Mouse (Mus musculus) right cerebral cortex, postnatal 36 days (tissue): ENCODE measurements at regions not wholly inside any gene's neighbourhood (a gene's known extent, or its start where the extent isn't known, plus 50 kb on each side); places are given as distances from the start of the nearest gene placed in this dataset.
A peak's percentile ranks its signal among the peaks of the same experiment; 100 is the strongest.
"Not testable (repeated sequence)": the region's sequence is repeated elsewhere in the genome, so short reads cannot be mapped to it uniquely, and the experiment has no call there.

ENCODE experiments used
- DNase-seq, 2 experiments: peaks; one replicate each; pipeline ENCODE4 v3.0.0; 2022; ENCODE audit warnings: low spot score in 2 of 2, mixed read lengths in 1 of 2

DNA sequence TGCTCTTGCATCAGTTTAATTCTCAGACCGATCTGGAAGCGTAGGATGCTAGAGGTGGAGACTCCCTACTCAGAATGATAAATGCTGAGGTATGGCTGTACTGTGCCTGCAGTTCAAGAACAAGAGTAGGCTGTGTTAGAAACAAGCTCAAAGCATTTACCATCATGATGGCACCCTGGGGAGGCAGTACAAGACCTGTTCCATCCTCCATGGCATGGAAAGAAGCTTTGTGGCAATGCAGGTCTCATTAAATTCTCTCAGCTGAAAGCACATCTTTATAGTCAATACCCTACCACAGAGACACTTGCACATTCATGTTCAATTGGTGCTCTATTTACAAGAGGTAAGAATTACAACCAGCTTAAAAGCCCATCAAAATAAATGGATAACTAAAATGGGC lies 209.5 kb downstream of the Tbl1xr1 start:
- DNase-seq = no peak

- DNase-seq = no peak
Measured at GRCm38 (mm10) chr3:22293466-22293865, 217.0 kb downstream of the Tbl1xr1 start.

DNA sequence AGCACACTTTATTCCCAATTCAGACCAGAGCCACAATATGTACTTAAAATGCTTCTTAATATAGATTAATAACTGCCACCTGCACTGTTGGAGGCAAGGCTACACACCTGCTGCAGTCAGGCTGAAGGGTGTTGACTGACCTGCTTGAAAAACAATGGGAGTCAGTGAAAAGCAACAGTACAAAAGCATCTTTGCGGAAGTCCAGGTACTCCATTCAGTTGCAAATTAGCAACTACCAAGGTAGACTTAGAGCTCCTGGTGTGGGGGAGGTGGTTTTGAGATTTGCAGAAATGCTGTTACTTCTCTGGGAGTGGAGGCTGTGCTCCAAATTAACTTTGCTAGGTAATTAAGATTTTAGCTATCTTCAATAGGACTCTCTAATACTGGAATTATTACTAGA lies 217.6 kb downstream of the Tbl1xr1 start:
- not testable (repeated sequence) for DNase-seq

DNA sequence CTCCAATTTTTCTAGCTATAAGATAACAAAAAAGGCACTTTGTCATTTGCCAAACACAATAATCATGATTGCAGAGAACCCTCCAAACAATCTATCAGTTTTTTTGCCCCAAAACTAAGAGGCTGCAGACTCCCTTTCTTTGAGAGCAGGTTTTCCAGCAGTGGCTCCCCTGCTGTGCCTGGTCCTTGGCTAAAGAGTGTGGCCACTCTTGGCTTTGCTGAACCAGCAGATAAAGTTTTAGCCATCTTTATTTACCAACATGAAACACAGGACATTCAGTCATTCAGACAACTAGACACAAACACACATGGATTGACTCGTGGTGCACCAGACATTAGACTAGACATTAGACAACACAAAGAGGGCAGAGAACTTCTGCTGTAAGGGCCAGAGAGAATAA lies 220.5 kb downstream of the Tbl1xr1 start:
- not testable (repeated sequence) for DNase-seq

DNA sequence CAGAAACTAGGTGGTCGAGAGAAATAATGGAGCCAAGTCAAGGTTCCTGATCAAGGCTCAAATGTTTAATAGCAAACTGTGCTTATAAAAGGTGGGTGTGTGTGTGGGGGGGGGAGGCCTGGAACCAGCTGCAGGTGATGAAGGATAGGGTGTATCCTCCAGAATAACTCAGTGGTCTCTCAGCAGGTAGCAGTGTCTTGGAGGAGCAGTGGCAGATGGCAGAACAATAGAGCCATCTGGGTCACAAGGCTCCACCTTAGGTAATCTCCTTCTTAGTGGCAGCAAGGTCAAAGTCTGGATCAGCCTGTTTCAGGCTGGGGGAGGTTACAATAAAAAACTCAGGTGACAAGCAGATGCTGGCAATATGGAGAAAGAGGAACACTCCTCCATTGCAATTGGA lies 221.4 kb downstream of the Tbl1xr1 start:
- DNase-seq = not testable (repeated sequence)

DNA sequence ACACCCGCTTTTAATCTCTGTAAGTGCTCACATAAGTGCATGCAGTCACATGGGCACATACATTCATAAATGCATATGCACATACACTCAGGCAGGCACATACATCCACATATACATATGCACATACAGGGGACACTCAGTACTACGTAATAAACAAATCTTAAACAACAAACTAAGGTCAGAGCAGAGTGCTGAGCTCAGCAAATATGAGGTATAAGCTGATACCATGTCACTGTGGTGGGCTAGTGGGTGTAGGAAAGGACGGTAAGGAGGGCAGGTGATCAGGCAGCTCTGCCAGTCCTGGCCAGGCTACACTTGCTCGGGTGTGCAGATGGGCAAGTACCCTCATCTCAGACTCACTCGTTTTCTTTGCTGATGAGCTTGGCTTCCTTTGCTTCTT lies 224.1 kb downstream of the Tbl1xr1 start:
- no peak for DNase-seq

DNA sequence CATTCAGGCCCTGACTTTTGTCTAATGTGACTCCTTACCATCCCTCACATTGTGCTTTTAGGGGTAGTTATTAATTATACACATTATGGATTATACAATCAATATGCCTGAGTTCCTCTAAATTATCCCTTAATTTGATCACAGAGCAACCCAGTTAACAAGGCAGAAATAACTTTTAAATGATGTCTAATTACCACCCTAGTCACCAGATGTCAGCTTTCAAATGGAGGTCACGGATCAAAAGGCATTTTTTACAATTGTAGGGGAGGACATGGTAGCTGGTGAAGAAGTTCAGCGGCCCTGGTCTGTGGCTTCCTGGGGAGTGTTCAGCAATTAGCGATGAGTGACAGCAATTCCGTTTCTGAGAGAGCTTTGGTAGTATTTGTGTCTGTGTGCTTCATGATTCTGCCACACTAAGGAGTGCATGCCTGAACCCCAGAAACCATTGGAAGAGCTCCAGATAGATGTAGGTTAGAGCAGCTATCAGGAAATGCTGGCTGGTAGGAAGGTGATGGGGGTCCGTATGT lies 225.6 kb downstream of the Tbl1xr1 start:
- no peak for DNase-seq

DNA sequence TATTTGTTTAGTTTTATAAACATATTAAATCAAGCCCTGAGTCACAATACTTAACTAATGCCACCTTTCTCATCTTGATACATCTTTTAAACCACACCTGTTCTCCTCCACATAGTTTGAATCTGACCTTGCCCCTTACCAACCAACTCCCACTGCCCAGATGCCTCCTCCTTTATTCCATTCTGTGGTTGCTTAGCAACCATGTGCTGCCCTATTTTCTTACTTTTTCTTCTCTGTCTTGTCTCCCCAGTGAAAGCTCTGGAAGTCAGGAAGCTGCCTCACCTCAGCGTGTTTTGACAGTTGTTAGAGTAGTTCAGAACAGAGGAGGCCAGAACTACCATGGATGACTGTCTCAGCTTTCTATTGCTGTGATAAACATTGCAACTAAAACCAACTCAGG lies 227.7 kb downstream of the Tbl1xr1 start:
- DNase-seq = no peak

DNA sequence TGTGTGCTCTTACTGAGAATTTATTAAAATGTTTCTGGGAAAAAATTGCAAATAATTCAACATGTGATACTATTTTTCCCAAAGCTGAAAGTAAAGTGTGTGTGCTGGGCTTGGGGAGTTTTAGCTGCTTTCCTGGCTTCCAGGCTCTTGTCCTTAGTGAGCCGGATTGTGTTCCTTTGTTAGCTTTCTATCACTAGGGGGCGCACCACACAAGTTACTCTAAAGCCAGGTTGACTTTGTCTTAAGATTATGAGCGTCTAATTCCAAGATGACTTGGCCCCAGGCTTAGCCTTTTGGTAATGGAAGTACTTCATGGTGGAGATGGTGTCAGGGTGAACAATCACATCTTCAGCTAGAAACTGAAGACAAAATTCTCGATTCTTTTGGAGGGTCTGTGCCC lies 230.2 kb downstream of the Tbl1xr1 start:
- DNase-seq = no peak

GRCm38 (mm10) chr3:22308962-22309361 lies 232.5 kb downstream of the Tbl1xr1 start:
- peak; percentile 30 to 53 for DNase-seq

DNA sequence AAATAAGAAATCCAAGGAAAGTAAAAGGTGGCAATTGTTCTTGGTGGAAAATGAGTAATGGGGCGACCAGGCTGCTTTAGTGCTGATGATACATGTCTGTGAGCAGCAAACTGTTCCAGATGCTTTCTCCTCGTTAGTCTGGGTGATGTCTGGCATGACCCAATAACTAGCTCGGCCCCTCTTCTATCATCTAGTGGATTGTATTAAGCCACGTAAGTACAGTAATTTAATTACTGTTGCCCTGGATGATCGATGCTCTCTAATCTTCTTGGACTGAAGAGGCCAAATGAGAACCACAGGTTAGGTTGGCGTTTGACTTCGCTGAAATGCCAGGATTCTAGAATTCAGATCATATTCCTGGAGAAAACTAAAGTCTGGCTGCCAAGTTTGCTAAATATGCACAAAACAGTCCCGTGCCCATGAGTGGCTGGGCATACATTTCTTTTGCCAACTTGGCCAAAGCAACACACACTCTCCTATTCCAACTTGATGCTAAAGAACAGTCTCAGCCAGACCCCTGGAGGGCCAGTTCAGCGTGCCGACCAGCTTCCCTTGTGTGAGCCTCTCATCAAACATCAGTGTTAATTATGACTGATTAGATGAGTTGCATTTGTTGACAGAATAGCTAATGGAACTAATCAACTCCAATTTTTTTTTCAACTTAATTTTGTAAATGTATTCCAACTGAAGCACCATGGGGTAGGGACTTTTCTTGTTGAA lies 240.2 kb downstream of the Tbl1xr1 start:
- DNase-seq = no peak

- DNase-seq = not testable (repeated sequence)
Measured at GRCm38 (mm10) chr3:22320425-22320824, 244.0 kb downstream of the Tbl1xr1 start.

DNA sequence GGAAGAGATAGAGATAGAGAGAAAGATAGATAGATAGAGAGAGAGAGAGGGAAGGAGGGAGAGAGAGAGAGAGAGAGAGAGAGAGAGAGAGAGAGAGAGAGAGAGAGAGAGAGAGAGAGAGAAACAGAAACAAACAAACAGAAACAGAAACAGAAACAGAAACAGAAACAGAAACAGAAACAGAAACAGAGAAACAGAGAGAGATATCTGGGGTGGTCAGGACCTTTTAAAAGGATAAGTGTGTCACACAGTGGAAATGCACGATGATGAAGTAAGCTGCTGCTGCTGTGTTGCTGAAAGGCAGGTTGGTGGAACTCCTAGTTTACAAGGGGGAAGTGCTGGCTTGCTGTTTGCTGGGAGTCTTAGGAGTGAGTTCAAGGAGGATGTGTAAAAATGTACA lies 254.8 kb downstream of the Tbl1xr1 start:
- DNase-seq = no peak
